Mouse (Mus musculus) small intestine, adult 2 months (tissue): ENCODE measurements around the gene Zfp423.

Experiments
- CTCF ChIP-seq: fragments of 200-500 bp; IDR thresholded peaks from 2 replicates; pipeline ENCODE4 v1.5.1; 2012; ENCODE audit warnings: low read depth, mild to moderate bottlenecking, control low read depth, inconsistent platforms, low read length, moderate library complexity, mixed read lengths; ENCODE audit not compliant: insufficient replicate concordance, insufficient read length; ENCODE audit errors: extremely low read depth
- POLR2A ChIP-seq: fragments of 200-500 bp; IDR thresholded peaks from 2 replicates; pipeline ENCODE4 v1.6.1; 2012; ENCODE audit warnings: low read depth, mild to moderate bottlenecking, control low read depth, inconsistent platforms, low read length, moderate library complexity

DNA sequence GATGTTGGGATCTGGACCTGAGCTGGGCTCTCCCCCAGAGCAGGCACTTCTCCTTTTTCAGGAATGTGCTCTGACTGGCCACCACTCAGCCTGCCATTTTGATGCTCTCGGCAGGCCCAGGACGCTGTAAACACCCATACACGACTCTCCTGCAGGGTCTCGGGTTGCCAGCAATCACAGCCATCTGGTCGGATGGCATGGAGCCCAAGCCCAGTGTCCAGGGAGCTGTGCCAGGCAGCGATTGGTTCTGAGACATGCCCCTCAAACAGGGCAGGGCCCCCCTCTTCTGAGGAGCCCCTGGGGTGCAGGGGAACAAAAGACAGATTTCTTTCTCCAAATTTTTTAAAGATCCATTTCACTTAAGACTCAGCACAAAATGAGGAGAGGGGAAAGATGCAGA lies 314.0 kb downstream of the Zfp423 start:
- TF ChIP-seq CTCF, result no peak
- no peak for TF ChIP-seq POLR2A
